Mouse (Mus musculus): Measurements from ENCODE around the gene Syne1. TPM values are rescaled to one million over a fixed set of nuclear protein-coding genes. Genes with fewer than 3 reads are reported as not detected.

Syne1 gene
- 10 to 100 TPM; 61.8 to 62.6 TPM for total RNA-seq (2021)
- long read RNA-seq, experiment 1, partial matches to known transcripts: 0 of 9 reads
- long read RNA-seq, experiment 1, other reads (novel, unspliced or antisense): 8 of 9 reads
- long read RNA-seq, experiment 2, partial matches to known transcripts: 1 of 1 reads
- long read RNA-seq, experiment 2, other reads (novel, unspliced or antisense): 0 of 1 reads

DNA sequence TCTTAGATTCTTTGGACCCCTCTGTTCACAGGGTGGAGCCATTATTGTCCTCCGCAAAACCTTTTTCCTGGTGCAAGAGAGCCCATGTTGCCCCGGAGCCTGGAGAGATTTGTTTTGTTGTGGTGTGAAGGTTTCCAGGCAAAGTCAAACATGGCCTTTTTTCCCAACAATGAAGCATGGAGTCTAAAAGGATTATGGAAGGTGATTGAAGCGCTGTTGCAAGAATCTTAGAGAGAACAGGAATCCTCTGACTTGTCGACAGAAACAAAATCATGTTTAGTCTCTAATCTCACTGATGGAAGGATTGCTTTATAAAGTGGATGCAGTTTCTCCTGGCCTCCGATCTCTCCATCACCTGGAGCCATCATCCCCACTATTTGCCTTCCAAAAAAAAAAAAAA is at the start of gene Syne1:
TSS of gene Syne1 (minus strand) at position 101 of the 400 bp plus-strand sequence.
- no peak for DNase-seq

- peak; percentile 66 to 84 for DNase-seq
These were observed 48.8 kb upstream of the Syne1 start for GRCm38 (mm10) chr10:5600123-5600522.

GRCm38 (mm10) chr10:5596559-5596958 is 45.3 kb upstream of the Syne1 start:
- no peak for DNase-seq

GRCm38 (mm10) chr10:5594457-5594856 is 43.2 kb upstream of the Syne1 start:
- no peak for DNase-seq

DNA sequence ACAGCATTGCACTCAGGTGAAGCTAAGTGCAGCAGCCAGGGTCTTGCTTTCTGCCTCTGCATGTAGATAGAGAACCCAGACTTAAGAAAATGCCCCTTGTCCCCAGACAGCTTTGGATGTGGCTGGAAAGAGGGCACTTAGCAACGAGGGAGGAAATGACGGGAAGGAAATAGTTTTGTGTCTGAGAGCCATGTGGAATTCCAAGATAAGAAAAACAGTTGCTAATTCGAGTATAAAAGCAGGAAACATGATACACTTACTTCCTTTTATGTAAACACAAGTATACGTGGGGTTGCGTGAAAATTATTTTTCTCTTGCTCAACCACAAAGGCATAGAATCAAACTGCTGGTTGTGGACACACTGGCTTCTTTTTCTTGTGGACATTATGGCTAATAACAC is 42.2 kb upstream of the Syne1 start, which contains the start of gene Myct1:
TSS of gene Myct1 (plus strand) at position 312 of the 400 bp plus-strand sequence.
- DNase-seq: peak; percentile 26 to 71

DNA sequence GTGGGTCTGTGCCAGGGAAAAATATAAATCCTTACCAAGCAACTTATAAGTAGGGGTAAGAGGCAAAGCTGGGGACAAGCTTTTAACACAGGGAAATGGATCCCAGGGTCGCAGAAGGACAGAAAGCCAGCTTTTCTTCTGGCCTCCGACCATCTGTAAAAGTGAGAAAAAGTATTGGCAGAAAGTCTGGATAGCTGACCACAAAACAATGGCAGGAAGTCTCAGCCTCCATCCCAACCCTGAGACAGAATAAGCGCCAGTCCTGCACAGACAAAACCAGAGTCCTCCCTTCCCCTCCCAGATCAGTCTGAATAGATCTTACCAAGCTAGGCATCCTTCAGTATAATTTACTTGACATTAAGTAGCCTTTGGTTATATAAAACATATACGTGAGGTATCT is 40.7 kb upstream of the Syne1 start:
- peak; percentile 38 to 81 for DNase-seq

GRCm38 (mm10) chr10:5591061-5591460 is 39.8 kb upstream of the Syne1 start:
- DNase-seq: peak; percentile 25 to 33

DNA sequence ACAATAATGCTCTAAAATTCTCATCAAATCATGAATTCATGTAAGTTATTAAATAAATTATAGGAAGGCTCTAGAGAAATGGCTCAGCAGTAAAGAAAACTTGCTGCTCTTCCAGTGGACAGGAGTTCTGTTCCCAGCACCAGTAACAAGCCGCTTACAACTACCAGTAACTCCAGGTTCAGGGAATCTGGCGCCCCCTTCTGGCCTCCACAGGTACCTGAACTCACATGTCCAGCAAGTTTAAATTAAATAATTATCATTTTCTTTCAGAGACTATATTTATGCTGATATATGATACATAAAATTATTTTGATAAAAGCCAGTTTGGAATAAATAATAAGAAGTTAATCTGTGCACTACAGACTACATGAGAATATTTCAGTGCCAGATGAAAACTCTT is 22.0 kb upstream of the Syne1 start:
- DNase-seq: no peak

- DNase-seq: no peak
These were observed 20.1 kb upstream of the Syne1 start for GRCm38 (mm10) chr10:5571332-5571731.

GRCm38 (mm10) chr10:5570059-5570458 is 18.8 kb upstream of the Syne1 start:
- peak in 1 of 2 experiments; percentile 25 for DNase-seq

- no peak for DNase-seq
These were observed 17.7 kb upstream of the Syne1 start for GRCm38 (mm10) chr10:5568991-5569390.

DNA sequence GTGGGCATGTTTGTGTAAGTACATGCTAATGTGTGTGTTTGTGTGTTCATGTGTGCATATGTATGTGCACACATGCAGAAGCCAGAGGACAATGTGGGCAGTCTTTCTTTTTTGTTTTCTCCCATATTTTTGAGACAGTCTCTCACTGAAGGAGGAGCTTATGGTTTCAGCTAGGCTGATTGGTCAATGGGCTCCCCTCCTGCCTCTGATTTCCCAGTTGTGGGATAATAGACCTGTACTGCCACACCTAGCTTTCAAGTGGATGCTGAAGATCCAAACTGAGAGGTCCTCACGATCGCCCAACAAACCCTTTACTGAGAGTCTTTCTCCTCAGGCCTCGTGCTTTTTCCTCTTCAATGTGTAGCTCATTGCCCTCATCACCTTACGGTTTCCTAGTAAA is 10.4 kb upstream of the Syne1 start:
- no peak for DNase-seq

DNA sequence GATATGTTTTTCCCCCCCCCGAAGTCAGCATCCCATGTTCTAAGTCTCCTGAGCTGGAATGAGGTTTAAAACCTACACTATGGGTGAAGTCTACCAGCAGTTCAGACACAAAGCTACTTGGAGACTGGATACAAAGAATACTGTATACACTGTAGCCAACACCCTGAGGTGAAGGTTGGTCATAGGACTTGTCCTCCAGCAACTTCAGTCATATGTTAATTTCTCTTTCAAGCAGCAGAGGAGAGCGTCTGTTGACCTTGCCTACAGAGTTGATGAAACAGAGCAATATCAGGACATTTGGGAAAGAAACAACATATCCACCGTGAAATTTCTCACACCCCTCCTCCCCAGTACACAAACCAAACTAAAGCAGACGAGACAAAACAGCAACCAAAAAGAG is 9.2 kb upstream of the Syne1 start:
- no peak for DNase-seq

DNA sequence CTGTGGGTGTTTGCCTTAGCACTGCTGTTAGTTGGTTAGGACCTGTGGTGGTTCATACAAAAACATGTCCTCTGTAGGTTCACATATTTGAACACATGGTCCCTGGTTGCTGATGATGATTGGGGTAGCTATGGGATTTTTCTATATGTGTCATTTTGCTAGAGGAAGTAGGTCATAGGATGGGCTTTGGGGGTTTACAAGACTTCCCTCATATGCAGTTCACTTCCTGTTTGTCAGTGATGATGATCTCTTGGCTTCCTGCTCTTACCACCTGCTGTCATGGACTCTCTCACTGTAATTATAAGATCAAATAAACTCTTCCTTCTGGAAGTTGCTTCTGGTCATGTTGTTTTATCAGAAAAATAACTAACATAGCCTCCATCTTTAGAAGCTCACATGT is 7.5 kb upstream of the Syne1 start:
- DNase-seq: no peak

- no peak for DNase-seq
These were observed 3.7 kb upstream of the Syne1 start for GRCm38 (mm10) chr10:5554941-5555340.

DNA sequence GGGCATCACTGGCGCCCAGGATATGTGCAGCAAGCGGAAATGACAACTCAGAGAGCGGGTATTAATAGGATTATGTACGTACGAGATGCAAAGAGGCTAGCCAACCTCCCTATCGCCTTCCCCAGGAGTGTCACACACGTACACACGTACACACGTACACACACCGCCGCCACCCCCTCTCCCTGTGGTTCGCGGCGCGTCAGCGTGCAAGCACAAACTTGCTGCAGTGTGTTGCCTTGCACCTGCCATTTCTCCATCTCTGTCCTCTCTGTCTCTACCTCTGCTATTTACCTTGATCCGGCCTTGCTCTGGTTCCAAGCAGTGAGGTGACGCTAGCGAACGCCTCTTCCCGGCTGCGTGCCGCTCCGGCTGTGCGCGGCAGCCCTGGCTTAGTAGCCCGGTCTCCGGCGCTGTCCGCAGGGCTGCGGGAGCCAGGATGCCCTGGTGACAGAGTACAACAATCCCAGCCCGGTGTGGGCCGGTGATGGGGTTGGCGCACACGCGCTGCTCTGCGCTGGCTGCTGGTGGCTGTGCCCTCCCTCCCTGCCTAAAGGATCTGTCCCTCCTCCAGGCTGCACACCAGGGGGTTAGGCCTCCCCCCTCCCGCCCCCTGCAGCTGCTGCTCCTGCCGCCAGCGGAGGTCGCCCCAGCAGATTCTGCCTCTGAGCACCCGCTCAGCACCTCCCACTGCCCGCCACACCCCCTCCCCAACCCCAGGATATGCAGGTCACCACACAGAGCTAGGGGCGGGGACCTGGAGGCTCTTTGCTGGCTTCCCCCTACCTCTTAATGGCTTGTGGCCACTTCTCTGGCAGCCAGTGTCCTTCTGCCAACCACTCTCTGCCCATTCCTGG is 887 bp downstream of the Syne1 start:
- DNase-seq: peak; percentile 38 to 65

DNA sequence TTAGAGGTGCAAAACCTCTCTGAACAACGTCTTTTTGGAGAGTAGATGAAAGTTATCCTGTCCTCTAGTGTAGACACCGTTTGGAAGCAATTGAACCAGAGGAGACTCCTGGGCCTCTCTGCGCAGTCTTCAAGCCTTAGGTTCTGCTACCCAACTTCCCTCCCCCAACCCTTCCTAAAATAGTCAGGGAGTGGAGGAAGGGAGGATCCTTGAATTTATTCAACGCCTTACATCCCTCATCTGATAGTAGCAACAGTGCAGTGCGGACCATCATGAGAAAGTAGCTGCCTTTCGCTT is 1.5 kb downstream of the Syne1 start:
- peak; percentile 26 to 51 for DNase-seq

DNA sequence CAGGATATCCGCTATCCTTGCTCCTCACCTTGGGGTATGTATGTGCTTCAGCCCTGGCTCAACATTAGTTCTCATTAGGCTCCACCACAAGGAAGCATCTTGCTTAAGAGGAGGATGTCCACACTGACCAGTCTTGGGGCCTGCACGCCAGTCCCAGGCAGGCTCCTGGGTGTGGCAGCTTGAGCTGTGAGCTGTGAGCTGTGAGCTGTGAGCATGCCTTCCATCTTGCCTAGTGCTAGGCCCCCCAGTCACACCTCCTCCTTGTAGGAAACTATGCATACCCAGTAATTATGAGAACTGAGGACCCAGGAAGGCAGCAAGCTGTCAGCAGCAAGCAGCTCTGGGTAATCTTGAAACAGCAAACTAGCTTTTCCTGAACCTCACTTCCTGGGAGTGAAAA is 2.6 kb downstream of the Syne1 start:
- DNase-seq: no peak

DNA sequence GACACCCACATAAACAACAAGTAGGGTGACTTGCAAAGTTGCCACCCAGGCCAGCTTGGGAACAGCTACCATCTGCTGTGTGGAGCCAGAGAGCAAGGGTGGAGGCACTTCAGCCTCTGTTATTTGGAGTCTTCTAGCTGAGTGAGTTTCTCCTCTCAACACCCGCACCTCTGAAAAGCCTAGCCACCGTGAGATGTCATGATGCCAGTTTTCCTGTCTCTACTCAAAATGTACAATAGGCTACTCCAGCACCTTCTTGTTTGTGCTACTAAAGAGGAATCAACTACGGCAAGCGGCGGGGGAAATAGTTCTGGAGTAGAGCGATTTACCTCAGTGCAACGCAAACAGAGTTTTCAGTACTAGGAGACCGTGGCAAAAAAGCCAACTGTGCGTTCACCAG is 3.5 kb downstream of the Syne1 start:
- no peak for DNase-seq

- no peak for DNase-seq
These were observed 4.9 kb downstream of the Syne1 start for GRCm38 (mm10) chr10:5546428-5546827.

GRCm38 (mm10) chr10:5528284-5528683 is 23.0 kb downstream of the Syne1 start:
- DNase-seq: no peak

DNA sequence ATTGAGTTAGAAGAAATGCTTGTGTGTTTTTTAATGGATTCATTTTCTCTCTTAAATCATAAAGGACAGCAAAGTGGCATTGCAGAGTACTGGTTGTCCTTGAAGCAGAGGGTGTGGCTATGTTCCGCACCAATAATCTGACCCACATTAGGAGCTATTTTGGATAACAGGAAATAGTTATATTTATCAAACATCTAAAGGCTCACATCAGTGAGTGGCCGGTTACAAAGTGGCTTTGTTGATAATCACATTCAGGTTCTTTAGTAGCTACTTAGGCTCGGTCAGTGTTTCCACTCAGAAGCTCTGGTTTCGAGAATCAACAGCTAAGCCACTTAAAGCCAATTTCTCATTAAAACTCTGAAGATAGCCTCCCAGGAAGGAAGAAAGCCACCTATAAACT is 23.6 kb downstream of the Syne1 start:
- DNase-seq: peak in 1 of 2 experiments; percentile 44

DNA sequence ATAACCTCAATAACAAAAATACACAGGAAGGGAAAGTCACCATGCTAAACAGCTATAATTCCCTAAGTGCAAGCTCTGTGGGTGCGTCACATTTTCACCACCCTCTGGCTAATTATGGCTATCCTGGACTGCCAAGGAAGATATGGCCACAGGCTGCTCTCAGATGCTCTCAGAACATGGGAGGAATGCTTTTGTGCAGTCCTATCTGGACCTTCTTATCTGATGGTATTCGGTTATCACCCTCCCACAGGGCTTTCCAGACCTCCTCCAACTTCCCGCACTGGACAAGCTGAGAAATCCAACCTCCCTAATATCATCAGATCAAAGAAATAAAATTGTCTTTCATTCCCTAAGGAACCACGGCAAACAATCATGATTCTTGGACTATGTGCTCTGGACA is 28.4 kb downstream of the Syne1 start:
- peak in 1 of 2 experiments; percentile 32 for DNase-seq

DNA sequence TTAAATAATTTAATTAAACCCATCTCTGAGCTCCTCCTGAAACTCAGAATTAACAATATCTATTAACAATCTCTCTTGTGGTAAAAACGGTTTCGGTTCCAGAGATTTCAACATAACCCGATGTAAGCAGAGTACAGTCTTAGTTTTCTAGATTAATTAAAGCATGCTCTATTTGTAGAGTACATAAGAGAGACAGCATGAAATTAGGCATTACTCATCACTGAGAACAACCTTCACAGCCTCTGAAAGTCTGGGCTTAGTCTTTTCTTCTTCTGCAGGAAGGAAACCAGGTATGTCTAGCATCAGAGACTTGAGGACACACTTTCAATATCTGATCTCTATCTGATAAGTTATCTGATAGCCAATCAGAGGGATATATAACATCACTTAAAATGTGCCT is 29.0 kb downstream of the Syne1 start:
- DNase-seq: no peak
